8 mouse cellular contexts compared by ENCODE assay signal in the genomic region with DNA sequence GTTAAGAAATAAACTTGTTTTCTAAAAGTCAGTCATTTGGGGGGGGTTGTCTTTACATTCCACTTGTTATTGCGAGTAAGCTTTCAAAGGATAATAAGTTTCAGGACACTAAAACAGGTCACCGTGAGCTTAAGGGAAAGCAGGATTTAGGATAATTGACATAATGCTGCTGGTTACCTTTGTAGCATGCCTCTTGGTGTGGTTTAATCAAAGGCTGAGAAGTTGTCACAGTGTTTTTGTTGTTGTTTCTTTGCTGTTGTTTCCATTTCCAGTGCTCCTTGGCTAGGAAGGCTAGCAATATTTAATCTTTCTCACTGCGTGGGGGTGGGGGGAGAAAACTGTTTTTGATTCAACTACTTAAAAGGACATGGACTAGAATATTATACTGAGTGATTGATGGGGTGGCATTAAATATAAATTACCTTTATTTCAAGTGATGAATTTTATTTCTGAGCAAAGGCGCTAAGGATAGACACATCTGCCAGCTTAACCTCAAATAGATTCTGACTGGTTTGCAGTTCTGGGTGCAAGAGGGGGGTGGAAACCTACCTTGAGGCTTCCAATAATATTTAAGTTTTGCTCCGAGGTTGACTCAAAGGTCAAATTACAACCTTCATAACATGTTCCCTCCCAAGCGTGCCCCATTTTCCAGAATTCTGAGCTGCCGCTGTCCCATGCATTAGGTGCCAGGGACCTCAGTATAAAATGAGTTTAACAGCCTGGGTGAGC. TPM values are rescaled to one million over a fixed set of nuclear protein-coding genes. Genes with fewer than 3 reads are reported as not detected.
DNase-seq lines count a peak whose midpoint lies in the region; ATAC-seq lines count a peak whose summit lies in the region.

No protein-coding gene starts in this region.

- peak overlapping the region; percentile 12; the same call in 1 of the 2 replicates for H3K4me3 ChIP-seq in lung, embryonic 15.5 days
- peak overlapping the region; percentile 31 for H3K4me3 ChIP-seq in forebrain, embryonic 13.5 days
- peak overlapping the region; percentile 94 for H3K4me3 ChIP-seq in neural tube, embryonic 14.5 days (ENCODE audit: low read depth, low read length)

- no peaks in the 10 kb centered on the region for H3K36me3 ChIP-seq in lung, embryonic 15.5 days
- no peaks in the 10 kb centered on the region for H3K36me3 ChIP-seq in forebrain, embryonic 13.5 days (ENCODE audit: poor library complexity, severe bottlenecking)
- no peaks in the 10 kb centered on the region for H3K36me3 ChIP-seq in neural tube, embryonic 14.5 days (ENCODE audit: control insufficient read depth, insufficient read depth, low read length)

- no peaks in the 10 kb centered on the region for H3K27me3 ChIP-seq in lung, embryonic 15.5 days
- no peaks in the 10 kb centered on the region for H3K27me3 ChIP-seq in forebrain, embryonic 13.5 days
- H3K27me3 ChIP-seq in neural tube, embryonic 14.5 days (ENCODE audit: control insufficient read depth, insufficient read depth, low read length): no peaks in the 10 kb centered on the region

- peak overlapping the region; percentile 83 for H3K4me2 ChIP-seq in lung, embryonic 15.5 days
- H3K4me2 ChIP-seq in forebrain, embryonic 13.5 days: peak overlapping the region; percentile 70
- H3K4me2 ChIP-seq in neural tube, embryonic 14.5 days (ENCODE audit: low read depth, low read length): peak overlapping the region; percentile 62

- 65% methylated on average over 7 of the region's 7 CpGs for WGBS in lung, embryonic 15.5 days
- WGBS in forebrain, embryonic 13.5 days: 56% methylated on average over 7 of the region's 7 CpGs
- WGBS in neural tube, embryonic 14.5 days: 36% methylated on average over 7 of the region's 7 CpGs

- H3K9me3 ChIP-seq in lung, embryonic 15.5 days: no peaks in the 10 kb centered on the region
- H3K9me3 ChIP-seq in forebrain, embryonic 13.5 days (replicated peaks): no peaks in the 10 kb centered on the region
- no peaks in the 10 kb centered on the region for H3K9me3 ChIP-seq in neural tube, embryonic 14.5 days (ENCODE audit: control insufficient read depth, low read length)

- H3K27ac ChIP-seq in lung, embryonic 15.5 days: no peak overlapping the region
- peak overlapping the region; percentile 33; the same call in 1 of the 2 replicates for H3K27ac ChIP-seq in forebrain, embryonic 13.5 days
- no peak overlapping the region for H3K27ac ChIP-seq in neural tube, embryonic 14.5 days (ENCODE audit: low read depth, low read length)

- ATAC-seq in lung, embryonic 15.5 days (ENCODE audit: borderline replicate concordance, extremely low read depth, low FRiP score, low TSS enrichment): no peak
- ATAC-seq in forebrain, embryonic 13.5 days: no peak
- ATAC-seq in neural tube, embryonic 14.5 days (ENCODE audit: low read depth): no peak
- no peak for ATAC-seq in inflammation-experienced regulatory T-cells, adult 6 months

- peaks cover 30% of the 10 kb centered on the region for H3K4me1 ChIP-seq in lung, embryonic 15.5 days
- peaks cover 29% of the 10 kb centered on the region for H3K4me1 ChIP-seq in forebrain, embryonic 13.5 days
- peaks cover 24% of the 10 kb centered on the region; the same call in 1 of the 2 replicates for H3K4me1 ChIP-seq in neural tube, embryonic 14.5 days (ENCODE audit: control insufficient read depth, insufficient read depth, low read length)

- DNase-seq in lung, postnatal 4 days: no peak
- peak; percentile 21 for DNase-seq in kidney, postnatal 14 days
- DNase-seq in adrenal gland, postnatal 36 days: no peak
- DNase-seq in lung, postnatal 14 days: no peak

- no peak overlapping the region for H3K9ac ChIP-seq in lung, embryonic 15.5 days
- H3K9ac ChIP-seq in forebrain, embryonic 13.5 days: peak overlapping the region; percentile 44; the same call in 1 of the 2 replicates
- H3K9ac ChIP-seq in neural tube, embryonic 14.5 days (replicated peaks; ENCODE audit: low read depth, low read length): peak overlapping the region; percentile 0; the same call in 1 of the 2 replicates

RNA-seq across cellular contexts. Expression of gene Cited2, which starts 2.8 kb away (rescaled TPM):
- 32.5 and 32.8 TPM in 2 replicates for polyA plus RNA-seq in lung, embryonic 15.5 days (2015; fragmentation: Nextera tagmentation; extraction: Ambion mirVana)
- 52.2 and 63.6 TPM in 2 replicates for polyA plus RNA-seq in forebrain, embryonic 13.5 days (2015; fragmentation: Nextera tagmentation; extraction: Ambion mirVana)
- polyA plus RNA-seq in neural tube, embryonic 14.5 days (2014; fragmentation: Nextera tagmentation; extraction: Ambion mirVana): 75.1 and 89.7 TPM in 2 replicates
- 1 to 10 TPM; 5.5 to 8.0 (median 7.7) TPM for polyA plus RNA-seq in inflammation-experienced regulatory T-cells, adult 6 months (2017; shearing (Covaris generic))
- 100 to 1,000 TPM in 1 of 2 experiments, 10 to 100 TPM in 1; 49.3 to 106 TPM for total RNA-seq in adrenal gland, postnatal 36 days (2021)

Comparison
In these comparisons a context has a peak if more than half of its experiments do, and no peak if none do; other contexts are left out.
1. H3K4me3 ChIP-seq: peak in every context shown above with its lines; median percentile 94 in neural tube, embryonic 14.5 days; 31 in forebrain, embryonic 13.5 days; 12 in lung, embryonic 15.5 days.